Mouse (Mus musculus) left cerebral cortex, adult 2 months (tissue): Measurements from ENCODE around the gene Inafm2. TPM values are rescaled to one million over a fixed set of nuclear protein-coding genes. Genes with fewer than 3 reads are reported as not detected.

Experiments used
- DNase-seq, 2 experiments: peaks; one replicate each; pipeline ENCODE4 v3.0.0; 2021 to 2022; ENCODE audit warnings: low spot score in 2 of 2, mixed read lengths in 1 of 2; ENCODE audit errors: extremely low spot score in 1 of 2
- H3K27ac ChIP-seq: fragments of 200-600 bp; 2 replicates; pipeline ENCODE4 v1.8.1; 2022
- H3K4me3 ChIP-seq: fragments of 200-600 bp; 2 replicates; pipeline ENCODE4 v1.8.1; 2022
- CTCF ChIP-seq: fragments of 200-600 bp; IDR thresholded peaks from 2 replicates; pipeline ENCODE4 v1.8.1; 2022; ENCODE audit warnings: antibody characterized with exemption, mild to moderate bottlenecking, moderate library complexity
- intact Hi-C: fragments of 180-260 bp; cut with DNase I; formaldehyde crosslinking; loops from one replicate; pipeline ENCODE4 v1.15.1; 2025
- total RNA-seq, 2 experiments: library from RNA; stranded (reverse); gene quantifications; 2 replicates each; pipeline ENCODE4 v1.2.3; 2021

Inafm2 gene
- total RNA-seq, 2 experiments from 2014 or later = 42.7 to 47.9 TPM

DNA sequence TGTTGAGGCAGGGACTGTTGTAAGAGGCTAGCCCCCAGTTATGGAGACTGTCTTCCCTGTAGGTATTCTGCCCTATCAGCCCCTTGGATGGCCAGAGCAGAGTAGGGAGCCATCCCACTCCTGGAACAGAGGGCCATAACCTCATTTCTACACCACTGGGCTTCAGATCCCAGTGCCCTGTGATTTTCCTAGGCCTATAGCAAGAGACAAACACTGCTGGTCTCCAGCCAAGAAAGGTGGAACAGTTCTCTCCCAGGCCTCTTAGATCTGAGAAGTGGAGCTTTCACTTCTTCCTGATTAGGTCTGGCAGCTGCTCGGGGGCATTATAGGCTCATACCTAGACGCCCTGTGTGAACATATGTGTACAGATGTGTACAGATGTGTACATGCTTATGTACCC, 30.7 kb downstream of the Inafm2 start:
- no peak for TF ChIP-seq CTCF
- DNase-seq = no peak
- Histone ChIP-seq H3K4me3 (no peak overlapping the region), H3K27ac (peak overlapping the region; percentile 37; the same call in 1 of the 2 replicates)
- intact Hi-C loops = no loop called here

DNA sequence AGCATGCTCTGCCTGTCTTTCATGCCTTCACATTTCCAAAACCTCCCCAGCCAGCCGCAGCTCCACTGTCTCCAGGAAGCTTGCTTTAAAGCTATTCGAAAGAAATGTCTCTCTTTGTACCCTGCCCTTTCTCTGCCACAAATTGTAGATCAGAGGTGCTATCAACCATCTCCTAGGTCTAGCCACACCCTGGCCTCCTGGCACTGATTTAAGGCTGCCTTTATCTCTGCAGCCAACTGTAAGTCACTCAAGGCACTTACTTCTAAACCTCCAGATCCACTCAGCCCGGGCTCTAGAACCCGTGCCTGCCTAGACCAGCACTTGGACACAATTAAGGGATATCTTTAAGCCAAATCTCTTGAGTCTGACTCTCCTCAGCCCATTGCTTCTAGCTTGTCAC, 32.9 kb downstream of the Inafm2 start:
- DNase-seq = no peak
- no peak overlapping the region for H3K27ac ChIP-seq
- no peak overlapping the region for H3K4me3 ChIP-seq
- TF ChIP-seq CTCF = no peak
- intact Hi-C loops = no loop called here

DNA sequence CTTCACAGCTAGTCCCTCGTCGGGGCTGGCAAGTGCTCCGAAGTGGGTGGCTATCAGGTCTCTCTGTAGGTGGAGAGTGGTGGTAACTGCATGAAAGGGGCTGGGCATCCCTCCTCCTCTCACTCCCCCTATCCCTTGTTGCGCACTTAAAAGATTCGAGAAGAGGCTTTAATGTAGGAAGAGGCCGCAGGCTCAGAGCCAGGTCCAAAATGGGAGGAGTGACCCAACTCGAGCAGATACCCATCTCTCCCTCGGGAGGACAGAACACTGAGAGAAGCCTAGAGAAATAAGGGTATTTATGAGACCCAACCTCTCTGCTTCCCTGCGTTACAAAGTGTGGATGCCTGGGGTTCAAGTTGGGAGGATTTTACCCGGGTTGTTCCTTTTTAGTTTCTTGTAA, 33.5 kb downstream of the Inafm2 start:
- no peak for DNase-seq
- TF ChIP-seq CTCF = no peak
- intact Hi-C loops = loop anchor here (1.0 kb wide), 2 partner anchors 17 to 34 kb away; partner anchors contain the start of genes Ccdc9b and Inafm2
- H3K27ac ChIP-seq = peak overlapping the region; percentile 82
- H3K4me3 ChIP-seq = peak overlapping the region; percentile 75

DNA sequence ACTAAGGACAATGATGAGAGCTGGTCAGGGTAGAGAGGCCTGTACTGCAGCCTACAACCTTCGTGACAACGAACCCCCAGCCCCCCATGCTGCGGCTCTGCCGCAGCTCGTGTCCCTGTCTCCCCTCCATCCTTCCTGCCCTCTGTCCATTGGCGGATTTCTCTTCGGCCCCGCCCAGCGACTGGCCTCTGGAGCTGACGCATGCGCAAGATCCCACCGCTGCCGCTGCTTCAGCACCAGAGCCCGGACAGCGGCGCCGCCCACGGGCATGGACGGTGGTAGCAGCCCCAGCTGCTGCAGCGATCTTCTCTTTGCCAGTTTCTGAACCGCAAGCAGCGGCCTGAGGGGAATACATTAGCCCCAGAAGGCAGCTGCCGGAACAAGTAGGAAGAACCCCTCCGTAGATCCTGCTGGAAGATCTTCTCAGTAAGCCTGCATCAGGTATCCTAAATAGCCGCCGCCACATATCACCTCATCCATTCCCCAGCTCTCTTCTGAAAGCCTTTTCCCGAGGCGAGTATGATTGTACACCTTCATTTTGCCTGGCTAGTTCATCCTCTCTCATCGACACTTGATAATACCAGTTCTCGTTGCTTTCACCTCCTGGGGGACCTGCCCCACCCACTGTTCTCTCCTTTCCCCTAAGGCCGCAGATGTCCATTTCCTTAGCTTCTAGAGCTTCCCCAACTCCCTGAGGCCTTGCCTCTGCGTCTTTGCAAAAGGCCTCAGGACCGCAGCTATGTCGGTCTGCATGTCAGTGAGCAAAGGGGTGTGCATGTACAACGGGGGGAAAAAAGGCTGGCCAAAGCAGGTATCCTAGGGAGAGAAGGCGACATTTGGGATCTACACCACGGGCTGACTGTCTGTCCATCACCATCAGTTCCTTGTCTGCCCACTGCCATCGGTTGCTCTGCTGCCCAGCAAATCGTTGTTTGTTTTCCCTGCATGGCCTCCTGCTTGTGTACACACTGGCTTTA, 34.2 kb downstream of the Inafm2 start, which contains the start of gene Disp2:
Gene Disp2 (plus strand): TSS at position 216 of the 977 bp plus-strand sequence.
- H3K27ac ChIP-seq = peak within 1 kb of the TSS; percentile 82
- peak; percentile 33 for TF ChIP-seq CTCF
- intact Hi-C loops = loop anchor here (1.0 kb wide), 2 partner anchors 17 to 34 kb away; partner anchors contain the start of genes Ccdc9b and Inafm2

DNA sequence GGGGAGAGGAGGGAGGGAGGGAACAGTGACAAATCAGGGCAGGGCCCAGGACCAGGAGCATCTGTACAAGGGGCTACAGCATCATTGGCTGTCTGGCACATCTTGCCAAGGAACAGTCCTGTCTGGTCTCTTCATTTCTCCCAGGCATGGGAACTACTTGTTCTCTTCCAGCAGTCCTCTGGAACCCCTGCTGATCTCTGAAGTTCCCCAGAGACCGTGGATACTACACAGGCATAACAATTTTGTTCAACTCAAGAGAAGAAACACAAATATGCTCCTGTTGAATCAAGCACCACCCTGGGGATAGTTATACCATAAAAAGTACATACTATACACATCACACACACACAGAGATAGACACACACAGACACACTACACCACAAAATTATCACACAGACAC, 35.6 kb downstream of the Inafm2 start:
- Histone ChIP-seq H3K27ac (no peak overlapping the region), H3K4me3 (no peak overlapping the region; the same call in 1 of the 2 replicates)
- DNase-seq = no peak
- TF ChIP-seq CTCF = no peak
- intact Hi-C loops = no loop called here

More for the DNA sequence above, 34.2 kb downstream of the Inafm2 start, which contains the start of gene Disp2:
- peak within 1 kb of the TSS; percentile 75 for H3K4me3 ChIP-seq
- DNase-seq = peak; percentile 95

- intact Hi-C loops = no loop called here
- no peak overlapping the region for H3K4me3 ChIP-seq
- no peak for DNase-seq
- H3K27ac ChIP-seq = no peak overlapping the region
- no peak for TF ChIP-seq CTCF
Observed at GRCm38 (mm10) chr2:118782303-118782702, 36.7 kb downstream of the Inafm2 start.

DNA sequence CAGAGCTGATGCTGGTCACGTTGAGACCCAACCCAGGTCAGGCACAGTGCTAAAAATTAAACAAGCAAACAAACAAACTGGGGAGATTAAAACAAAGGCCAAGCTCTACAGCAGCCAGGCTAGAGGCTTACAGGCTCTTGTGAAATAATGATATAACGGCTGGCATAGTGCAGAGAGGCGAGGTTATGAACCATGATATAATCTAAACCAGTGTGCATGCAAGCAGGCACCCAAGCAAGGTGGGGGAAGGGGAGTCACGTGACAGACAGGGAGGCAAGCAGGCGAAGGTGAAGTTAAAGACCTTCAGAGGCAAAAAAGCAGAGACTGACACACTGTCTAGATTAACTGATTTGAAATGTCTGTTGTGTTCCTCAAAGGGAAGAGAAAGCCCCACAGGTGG, 37.5 kb downstream of the Inafm2 start:
- intact Hi-C loops = no loop called here
- no peak overlapping the region for H3K4me3 ChIP-seq

GRCm38 (mm10) chr2:118783663-118784062, 38.1 kb downstream of the Inafm2 start:
- Histone ChIP-seq H3K27ac (no peak overlapping the region), H3K4me3 (no peak overlapping the region)
- no peak for TF ChIP-seq CTCF
- intact Hi-C loops = no loop called here
- no peak for DNase-seq

More for the DNA sequence above, 37.5 kb downstream of the Inafm2 start:
- no peak for DNase-seq
- H3K27ac ChIP-seq = no peak overlapping the region
- no peak for TF ChIP-seq CTCF

- Histone ChIP-seq H3K27ac (no peak overlapping the region), H3K4me3 (no peak overlapping the region)
- no peak for TF ChIP-seq CTCF
- intact Hi-C loops = no loop called here
- DNase-seq = no peak
Observed at GRCm38 (mm10) chr2:118786525-118786924, 41.0 kb downstream of the Inafm2 start.

- intact Hi-C loops = no loop called here
- no peak for TF ChIP-seq CTCF
- no peak overlapping the region for H3K27ac ChIP-seq
- no peak for DNase-seq
- no peak overlapping the region for H3K4me3 ChIP-seq
Observed at GRCm38 (mm10) chr2:118789501-118789900, 43.9 kb downstream of the Inafm2 start.

DNA sequence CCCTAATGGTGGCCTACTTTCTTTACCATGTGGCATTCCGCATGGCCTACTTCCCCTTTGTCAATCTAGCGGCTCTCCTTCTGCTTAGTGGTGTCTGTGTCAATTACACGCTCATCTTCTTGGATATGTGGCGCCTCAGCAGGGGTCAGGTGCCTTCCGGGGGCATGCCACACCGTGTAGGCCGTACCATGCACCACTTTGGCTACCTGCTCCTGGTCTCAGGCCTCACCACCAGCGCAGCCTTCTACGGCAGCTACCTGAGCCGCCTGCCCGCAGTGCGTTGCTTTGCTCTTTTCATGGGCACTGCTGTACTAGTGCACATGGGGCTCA, 44.6 kb downstream of the Inafm2 start:
- TF ChIP-seq CTCF = no peak
- no peak for DNase-seq
- intact Hi-C loops = no loop called here
- no peak overlapping the region for H3K27ac ChIP-seq
- no peak overlapping the region for H3K4me3 ChIP-seq

DNA sequence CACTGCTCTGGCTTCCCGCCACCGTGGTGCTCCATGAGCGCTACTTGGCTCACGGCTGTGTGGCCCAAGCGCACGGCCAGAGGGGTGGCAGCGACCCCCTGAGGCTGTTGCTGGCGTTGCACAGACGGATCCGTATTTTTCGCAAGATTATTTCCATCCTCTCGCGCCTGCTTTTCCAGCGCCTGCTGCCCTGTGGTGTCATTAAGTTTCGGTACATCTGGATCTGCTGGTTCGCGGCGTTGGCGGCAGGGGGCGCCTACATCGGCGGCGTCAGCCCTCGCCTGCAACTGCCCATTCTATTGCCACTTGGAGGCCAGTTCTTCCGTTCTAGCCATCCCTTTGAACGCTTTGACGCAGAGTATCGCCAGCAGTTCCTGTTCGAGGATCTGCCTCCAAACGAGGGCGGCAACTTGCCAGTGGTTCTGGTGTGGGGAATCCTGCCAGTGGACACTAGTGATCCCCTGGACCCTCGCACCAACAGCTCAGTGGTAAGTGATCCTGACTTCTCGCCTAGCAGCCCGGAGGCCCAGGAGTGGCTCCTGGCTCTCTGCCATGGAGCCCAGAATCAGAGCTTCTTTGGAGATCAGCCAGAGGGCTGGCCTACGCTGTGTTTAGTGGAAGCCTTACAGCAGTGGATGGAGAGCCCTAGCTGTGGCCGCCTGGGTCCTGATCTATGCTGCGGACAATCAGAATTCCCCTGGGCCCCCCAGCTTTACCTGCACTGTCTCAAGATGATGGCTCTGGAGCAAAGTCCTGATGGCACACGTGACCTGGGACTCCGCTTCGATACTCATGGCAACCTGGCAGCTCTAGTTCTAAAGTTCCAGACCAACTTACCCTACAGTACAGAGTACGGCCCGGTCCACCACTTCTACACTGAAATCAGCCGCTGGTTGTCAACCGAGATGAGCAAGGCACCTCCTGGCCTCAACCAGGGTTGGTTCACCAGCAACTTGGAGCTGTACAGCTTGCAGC, 45.3 kb downstream of the Inafm2 start:
- intact Hi-C loops = no loop called here
- DNase-seq = peak; percentile 53 to 62
- H3K4me3 ChIP-seq = no peak overlapping the region
- TF ChIP-seq CTCF = peak; percentile 70
- no peak overlapping the region for H3K27ac ChIP-seq
